Mouse (Mus musculus) liver, adult (tissue): ENCODE measurements around the gene C2cd4d.

ENCODE experiments used
- GATA4 ChIP-seq: IDR thresholded peaks from 2 replicates; pipeline ENCODE4 v1.6.1; 2014; ENCODE audit warnings: mild to moderate bottlenecking, low read length; ENCODE audit not compliant: insufficient replicate concordance

Gene C2cd4d

GRCm38 (mm10) chr3:94398217-94398616 lies 36.0 kb downstream of the C2cd4d start, which contains the start of gene Lingo4:
TSS of gene Lingo4 (plus strand) at chr3:94398517.
- TF ChIP-seq GATA4: no peak

- TF ChIP-seq GATA4: no peak
Measured at GRCm38 (mm10) chr3:94398943-94399481, 36.8 kb downstream of the C2cd4d start.

GRCm38 (mm10) chr3:94399663-94400310 lies 37.5 kb downstream of the C2cd4d start:
- no peak for TF ChIP-seq GATA4

GRCm38 (mm10) chr3:94402451-94402850 lies 40.2 kb downstream of the C2cd4d start:
- no peak for TF ChIP-seq GATA4

GRCm38 (mm10) chr3:94404366-94405054 lies 42.3 kb downstream of the C2cd4d start:
- no peak for TF ChIP-seq GATA4

- no peak for TF ChIP-seq GATA4
Measured at GRCm38 (mm10) chr3:94405561-94405960, 43.3 kb downstream of the C2cd4d start.

- TF ChIP-seq GATA4: no peak
Measured at GRCm38 (mm10) chr3:94412530-94412929, 50.3 kb downstream of the C2cd4d start.

- TF ChIP-seq GATA4: no peak
Measured at GRCm38 (mm10) chr3:94413031-94413679, 50.9 kb downstream of the C2cd4d start, which contains the start of gene Tdrkh. TSS of gene Tdrkh (plus strand) at chr3:94413273.
